Mouse (Mus musculus) v-Abl transformed pro-B cells (cell line): ENCODE measurements around the gene Pkd2.
"Not testable (repeated sequence)": the region's sequence is repeated elsewhere in the genome, so short reads cannot be mapped to it uniquely, and the experiment has no call there.

Experiments used
- in situ Hi-C, 2 experiments: fragments of 400-800 bp; cut with MboI; formaldehyde crosslinking; loops; one replicate each; pipeline ENCODE4 v1.15.1; 2025; ENCODE audit not compliant: unreplicated experiment in 2 of 2

Gene Pkd2

DNA sequence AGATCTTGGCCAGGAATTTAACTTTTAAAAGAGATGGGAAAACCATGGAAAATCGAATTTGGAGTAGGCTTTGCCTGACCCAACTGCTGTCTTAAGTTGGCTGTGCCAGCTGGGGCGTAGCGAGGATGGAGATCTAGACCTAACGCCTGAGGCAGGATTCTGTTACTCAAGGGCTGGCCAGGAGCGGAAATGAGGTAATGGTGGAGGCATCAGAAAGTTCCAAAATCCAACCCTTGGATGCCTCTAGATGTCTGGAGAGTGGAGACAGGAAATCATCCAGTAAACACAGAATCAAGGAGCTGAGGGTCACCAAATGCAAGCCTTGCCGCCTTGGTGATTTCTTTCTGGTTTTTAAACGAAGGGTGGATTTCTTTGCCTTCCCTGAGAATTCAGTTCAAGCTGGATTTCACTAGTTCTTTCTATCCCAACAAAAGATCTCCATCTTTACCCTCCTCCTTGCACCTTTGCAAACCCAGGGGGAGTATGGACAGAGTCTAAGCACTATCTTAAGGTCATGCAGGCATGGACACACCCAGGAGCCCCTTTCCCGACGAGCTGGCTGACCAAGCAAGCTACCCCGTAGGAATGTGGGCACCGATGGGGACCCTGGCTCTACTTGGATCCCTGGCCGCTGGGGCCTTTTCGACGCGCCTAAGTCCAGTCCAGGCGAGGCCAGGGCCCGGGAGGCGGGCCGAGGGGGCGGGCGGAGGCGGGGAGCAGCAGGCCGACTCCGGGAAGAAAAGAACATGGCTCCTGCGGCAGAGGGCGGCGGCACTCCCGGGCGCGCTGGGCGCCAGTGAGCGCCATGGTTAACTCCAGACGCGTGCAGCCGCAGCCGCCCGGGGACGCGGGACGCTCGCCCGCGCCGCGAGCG, at the start of gene Pkd2:
TSS of gene Pkd2 (plus strand) at position 619 of the 874 bp plus-strand sequence.
- in situ Hi-C loops: no loop called here

DNA sequence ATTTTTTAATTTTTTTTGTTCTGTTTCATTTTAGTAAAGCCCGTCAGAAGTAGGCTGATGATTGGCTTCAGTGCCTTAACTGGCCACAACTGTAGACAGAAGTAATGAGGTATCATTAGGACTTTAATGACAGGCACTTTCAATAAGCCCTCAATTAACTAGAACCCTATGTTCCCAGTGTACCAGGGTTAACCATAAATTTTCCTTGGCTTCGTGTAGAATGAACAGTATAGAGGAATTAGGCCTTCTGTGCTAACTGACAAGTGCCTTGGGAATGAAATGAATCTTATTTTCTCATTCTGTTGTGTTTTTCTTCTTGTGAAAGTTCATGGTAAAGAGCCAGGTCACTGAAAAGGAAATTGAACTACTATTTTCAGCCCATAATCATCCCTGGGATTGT, 43.3 kb upstream of the Pkd2 start:
- in situ Hi-C loops: no loop called here

DNA sequence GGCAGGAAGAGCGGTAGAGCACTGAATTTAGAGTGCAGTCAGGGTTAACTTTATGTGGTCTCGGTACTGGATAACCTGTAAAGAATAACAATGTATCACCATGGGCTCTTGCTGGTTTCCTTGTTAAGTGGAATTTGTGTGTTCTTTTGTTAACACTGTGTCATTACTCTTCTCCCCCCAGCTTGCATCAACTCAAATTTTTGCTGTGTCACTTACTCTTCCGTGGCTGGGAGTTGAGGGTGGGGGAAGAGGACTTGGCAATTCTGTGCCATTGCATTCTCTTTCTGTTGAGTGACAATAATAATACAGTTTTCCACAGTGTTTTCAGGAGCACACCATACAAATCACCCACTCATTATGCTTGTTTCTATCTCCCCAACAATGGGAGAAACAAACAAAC, 42.2 kb upstream of the Pkd2 start:
- in situ Hi-C loops: no loop called here

DNA sequence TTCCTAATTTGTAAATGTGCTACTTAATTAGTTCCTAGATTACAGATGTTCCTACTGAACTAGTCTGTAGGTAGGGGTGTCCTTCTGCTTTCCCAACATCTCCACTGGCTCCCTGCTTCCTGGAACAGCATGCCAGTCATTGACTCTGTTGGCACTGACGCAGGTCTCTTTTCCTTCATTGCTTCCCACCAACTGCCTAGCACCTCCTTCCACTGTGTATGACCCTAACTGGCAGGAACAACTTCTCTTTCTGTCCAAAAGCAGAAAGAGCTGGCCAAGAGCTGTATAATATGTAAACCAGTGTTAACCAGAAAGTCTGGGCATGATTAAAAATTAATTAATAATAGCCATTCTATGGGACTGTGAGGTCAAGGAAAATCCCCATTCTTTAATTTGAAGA, 41.5 kb upstream of the Pkd2 start:
- in situ Hi-C loops: no loop called here

DNA sequence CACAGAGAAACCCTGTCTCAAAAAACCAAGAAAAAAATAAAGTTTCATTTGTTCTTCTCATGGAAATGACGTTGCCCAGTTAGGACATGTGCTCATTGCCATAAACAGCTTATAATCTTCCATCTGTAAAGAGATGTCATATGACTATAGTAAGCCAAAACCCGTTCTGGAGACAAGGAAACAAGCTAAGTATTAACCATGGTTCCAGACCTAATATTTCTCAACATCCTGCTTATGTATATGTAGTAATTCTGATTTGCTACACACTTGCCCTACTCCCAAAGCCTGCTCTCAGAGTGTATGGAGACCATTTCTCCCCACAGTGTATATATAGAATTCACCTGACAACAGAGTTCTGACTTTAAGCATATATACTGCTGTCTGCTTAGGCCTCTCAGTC, 37.2 kb upstream of the Pkd2 start:
- in situ Hi-C loops: no loop called here

DNA sequence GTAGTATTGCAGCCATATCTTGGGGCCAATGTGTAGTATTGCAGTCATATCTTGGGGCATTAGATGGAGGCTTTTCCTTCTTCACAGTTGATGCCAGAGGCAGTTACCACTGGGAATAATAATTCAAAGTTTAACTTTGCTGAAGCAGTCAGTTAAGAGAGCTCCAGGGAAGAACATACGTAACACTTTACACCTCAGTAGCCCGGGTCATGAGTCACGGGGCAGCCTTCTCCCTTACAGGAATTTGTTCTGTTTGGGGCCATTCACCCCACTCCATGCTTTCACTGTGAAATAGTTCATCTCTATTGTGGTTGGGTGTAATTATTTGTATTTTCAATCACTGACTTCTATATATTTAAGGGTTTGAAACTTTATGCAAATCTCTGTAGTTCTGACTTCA, 35.4 kb upstream of the Pkd2 start:
- in situ Hi-C loops: no loop called here

DNA sequence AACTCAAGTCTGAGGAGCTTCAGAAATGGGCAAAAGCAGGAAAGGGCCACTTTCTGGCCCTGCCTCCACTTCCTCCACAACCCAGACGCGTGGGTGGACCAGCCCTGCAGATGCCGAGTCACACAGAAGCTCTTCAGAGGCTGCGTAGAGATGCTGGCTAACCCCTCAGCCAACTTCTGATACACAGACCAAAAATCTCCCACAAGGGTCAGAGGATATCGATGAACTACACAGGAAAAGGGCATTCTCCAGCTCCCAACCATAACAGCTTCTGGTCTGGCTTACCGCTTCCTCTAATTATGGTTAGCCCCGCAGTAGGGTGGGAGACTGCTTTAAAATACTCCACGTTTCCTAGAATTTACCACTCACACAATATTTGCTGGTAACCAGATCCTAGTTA, 33.3 kb upstream of the Pkd2 start:
- in situ Hi-C loops: no loop called here

DNA sequence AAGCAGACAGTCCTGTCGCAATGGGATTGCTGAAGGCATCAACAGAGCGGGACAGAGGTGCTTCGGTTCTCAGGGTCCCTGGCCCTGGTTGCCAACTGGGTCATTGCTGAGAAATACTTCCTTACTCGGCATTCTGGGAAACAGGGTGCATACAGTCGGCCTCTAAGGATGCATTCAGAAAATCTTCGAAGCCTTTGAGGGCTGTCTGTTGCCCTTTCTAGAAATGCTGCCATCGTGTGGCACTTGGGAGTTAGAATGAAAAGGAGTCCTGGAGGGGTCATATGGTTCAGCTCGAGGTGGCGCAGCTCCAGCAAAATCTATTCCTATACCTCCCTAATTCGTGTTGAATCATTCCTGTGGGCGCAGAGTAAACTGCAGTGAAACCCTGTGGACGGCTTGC, 26.4 kb upstream of the Pkd2 start:
- in situ Hi-C loops: no loop called here

DNA sequence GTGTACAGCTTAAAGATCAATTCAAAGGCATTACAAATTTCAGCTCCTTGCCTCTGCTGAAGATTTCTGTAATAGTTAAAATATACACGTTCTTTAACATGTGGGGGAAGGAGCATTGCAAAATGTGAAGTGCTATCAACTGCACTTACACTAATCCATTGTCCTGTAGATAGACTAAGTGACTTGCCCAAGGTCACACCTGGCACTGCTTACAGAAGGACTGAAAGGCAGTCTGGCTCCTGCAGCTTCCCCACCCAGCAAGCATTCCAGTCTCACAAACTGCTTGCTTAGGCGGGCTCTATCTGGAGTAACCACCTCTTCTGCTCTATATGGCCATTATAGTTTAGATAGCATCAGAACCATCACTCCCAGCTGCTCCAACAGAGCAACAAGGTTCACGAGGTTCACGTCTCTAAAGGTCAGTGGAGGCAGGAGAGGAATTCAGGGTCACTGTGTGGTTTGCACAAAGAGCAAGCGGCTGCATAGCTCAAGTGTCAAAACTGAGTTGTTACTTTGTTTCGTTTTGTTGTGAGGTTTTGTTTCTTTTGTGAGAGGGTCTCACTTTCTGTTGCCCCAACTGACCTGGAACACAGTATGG, 25.2 kb upstream of the Pkd2 start:
- in situ Hi-C loops: no loop called here

DNA sequence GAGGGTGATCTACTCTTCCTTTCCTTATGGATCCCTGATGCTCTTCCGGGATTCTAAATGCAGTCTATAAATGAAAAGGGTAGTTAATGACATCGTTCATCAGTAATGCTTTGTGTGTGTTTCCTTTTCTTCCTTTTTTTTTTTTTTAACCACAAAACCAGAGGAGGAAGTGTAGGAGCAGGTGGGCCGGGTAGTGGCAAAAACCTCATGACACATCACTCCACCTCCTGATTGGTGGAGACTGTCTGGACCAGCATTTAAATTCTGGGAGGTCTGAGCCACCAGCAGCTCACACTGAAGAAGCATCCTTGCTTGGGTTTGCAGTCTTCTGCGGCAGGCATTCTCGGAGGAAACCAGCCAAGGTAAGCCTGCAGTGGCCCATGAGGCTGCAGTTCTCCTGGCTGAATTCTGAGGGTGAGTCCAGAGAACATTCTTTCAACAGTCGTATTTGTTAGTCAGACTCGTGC, 24.4 kb upstream of the Pkd2 start, which contains the start of gene Spp1:
TSS of gene Spp1 (plus strand) at position 284 of the 467 bp plus-strand sequence.
- in situ Hi-C loops: no loop called here

DNA sequence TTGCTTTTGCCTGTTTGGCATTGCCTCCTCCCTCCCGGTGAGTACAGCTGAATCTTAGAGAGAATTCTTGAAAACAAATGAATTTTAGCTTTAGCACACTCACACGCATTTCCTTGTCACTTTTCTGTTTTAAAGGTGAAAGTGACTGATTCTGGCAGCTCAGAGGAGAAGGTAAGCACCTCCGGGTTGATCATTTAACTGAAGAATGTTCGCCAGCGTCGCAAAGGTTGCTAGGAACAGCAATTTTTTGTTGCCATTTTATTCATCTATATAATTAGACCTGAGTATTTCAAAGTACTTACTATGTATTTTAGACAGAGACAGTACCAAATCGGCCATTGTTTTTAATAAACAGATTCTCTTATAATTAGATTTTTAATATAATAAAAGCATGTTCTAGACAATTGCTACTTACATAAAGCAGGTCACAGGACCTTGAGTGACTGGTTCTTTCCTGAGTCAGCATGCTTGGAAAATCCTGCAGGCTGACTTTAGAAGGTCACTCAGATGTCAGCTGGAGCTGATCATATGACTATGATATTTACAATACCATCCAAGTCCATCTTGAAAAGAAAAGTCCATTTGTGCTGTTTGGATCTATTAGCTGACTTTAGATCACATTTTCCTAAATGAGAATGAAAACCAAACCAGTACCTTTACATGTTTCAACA, 22.7 kb upstream of the Pkd2 start:
- in situ Hi-C loops: no loop called here

DNA sequence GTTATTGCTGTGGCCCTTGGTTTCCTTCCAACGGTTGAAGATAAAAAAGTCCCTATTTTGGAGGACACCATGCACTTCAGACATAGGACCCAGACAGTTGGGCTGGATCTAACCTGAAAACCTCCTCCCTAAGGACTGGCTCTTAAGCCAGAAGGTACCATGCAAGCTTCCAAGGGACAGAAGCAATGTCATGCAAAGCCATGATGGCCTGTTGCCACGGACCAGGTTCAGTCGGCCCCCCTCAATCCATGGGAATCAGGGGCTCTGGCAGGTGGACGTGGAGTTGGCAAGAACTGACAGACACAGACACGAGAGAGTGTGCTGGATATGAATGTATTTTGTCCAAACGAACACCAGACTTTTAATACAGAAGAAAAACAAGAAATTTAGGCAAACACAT, 16.9 kb upstream of the Pkd2 start:
- in situ Hi-C loops: no loop called here

DNA sequence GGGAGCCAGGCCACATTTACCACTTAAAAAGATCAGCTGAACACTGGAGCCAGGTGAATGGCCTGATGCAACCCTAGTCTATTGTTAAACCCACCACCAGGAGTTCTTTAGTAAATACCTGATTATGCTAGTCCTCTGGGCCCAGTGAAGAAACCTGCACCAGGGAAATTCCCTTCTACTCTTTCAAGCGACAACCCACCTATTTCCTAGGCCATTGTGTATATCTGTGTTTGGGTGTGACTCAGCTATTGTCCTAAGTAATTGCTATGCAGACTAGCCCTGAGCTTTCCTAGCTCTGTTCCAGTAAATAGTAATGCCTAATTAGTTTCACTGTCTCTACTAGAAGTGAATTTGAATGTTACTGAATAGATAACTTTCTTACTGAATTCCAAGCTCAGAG, 16.4 kb upstream of the Pkd2 start:
- in situ Hi-C loops: no loop called here

DNA sequence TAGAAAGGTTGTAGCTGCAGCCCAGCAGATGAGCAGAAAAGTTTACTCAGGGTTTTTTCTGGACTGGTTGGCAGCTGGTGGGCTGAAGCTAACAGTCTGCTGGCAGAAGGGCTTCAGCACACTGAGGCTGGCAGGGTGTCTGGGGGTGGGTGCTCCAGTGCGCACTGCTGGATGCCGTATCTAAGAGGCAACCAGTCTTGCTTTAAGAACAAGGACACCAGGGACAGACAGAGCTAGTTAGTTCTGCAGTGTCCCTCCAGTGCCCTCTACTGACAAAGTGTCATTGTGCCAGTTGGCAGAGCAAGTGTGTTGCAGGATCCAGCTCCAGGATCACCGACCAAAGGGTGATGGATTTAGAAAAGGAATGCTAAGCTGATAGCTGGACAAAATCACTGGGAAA, 13.1 kb upstream of the Pkd2 start:
- in situ Hi-C loops: no loop called here

DNA sequence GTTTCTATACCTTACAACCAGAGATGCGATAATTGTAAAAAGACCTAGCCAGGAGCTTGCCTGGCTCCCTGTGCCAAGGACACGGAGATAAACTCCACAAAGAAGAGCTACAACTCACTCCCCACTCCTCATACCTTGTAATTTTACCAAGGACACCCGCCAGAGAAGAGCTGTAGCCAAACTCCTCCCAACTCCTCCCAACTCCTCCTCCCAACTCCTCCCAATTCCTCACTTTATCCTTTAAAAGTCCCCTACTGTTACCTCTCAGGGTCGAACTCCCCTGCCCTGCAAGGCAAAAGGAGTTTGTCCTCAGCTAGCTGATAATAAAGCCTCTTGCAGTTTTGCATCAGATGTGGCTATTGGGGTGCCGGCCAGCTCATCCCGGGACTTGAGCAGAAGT, 10.9 kb upstream of the Pkd2 start:
- in situ Hi-C loops: not testable (repeated sequence)

DNA sequence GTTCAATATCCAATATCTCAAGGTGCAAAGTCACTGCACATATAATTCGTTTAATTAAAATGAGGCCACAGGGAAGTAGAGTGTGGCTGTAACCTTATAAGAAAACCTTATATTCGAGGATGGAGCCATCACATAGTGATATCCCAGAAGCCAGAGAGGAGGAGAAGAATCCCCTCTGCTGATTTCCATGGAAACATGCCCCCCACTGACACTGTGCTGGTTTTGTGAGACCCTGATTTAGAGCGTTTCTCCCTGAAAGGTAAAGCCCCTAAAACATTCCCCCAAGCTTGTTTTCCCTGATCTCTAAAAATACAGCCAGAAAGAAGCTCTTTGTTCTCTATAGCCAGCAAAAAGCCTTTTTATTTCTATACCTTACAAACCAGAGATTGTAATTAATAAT, 9.8 kb upstream of the Pkd2 start:
- in situ Hi-C loops: no loop called here

DNA sequence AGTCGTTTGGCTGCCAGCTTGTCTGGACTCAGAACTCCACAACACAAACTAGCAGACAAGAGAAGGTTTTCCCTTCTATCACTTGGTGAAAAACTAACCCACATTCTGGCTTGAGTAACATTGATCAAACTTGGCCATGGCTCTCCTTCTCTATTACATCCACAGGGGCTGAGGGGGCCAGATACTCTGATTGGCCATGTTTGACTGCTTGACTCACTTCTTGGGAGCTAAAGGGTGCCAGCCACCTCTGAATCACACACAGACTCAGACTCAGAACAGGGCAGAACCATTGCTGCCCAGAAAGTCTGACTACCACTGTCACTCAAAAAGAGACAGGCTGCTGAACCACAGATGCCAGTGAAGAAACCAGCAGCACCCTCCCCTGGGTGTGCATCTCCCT, 6.2 kb upstream of the Pkd2 start:
- in situ Hi-C loops: no loop called here

DNA sequence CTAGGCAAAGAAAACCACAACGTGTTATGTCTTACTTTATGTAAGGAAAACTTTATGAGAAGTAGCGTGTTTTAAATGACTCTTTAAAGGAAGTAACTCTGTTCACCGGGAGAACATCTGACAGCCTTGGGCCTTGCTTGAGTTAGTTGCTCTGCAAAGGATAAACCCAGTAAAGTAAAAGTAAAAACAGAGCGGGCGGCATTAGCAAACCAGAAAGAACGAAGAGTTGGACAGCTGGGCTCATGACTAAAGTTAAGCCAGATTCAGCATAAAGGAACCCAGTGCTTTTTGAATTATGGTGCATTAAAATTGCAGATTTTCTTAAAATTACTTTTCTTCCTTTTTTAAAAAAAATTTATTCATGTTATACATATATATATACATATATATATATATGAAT, 4.7 kb upstream of the Pkd2 start:
- in situ Hi-C loops: no loop called here

DNA sequence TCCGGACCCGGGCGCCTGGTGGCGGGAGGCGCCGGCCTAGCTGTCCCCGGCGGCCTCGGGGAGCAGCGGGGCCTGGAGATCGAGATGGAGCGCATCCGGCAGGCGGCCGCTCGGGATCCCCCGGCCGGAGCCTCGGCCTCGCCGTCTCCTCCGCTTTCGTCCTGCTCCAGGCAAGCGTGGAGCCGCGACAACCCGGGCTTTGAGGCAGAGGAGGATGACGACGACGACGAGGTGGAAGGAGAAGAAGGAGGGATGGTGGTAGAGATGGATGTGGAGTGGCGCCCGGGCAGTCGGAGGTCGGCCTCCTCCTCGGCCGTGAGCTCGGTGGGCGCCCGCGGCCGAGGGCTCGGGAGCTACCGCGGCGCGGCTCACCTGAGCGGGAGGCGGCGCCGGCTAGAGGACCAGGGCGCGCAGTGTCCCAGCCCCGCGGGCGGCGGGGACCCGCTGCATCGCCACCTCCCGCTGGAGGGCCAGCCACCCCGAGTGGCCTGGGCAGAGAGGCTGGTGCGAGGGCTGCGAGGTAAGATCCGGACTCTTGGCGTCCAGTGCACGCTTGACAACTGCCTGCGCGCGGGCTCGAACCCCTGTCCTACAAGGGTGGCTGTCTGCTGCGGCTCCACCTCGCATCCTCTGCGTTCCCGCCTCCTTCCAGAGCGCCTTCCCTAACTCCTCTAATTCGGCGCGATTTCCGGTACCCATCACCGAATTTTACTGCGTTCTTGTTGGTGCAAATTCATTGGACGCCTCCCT, 631 bp downstream of the Pkd2 start:
- in situ Hi-C loops: no loop called here

DNA sequence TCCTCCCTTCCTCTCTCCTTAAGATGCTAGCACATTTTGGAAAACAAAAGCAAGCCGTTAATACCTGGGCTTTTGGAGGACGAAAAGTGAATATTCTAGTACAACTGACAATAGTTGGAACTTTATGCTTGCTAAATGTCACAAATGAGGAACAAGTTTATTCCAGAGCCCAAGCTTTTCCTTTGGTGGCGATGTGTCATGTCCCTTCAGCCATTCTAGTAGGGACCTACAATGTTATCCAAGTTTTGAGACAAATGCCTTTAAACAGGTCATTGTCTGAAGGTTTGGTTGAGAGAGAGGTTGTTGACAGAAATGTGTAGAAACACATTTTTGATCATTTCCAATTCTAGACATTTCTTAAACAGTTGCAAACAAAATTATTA, 1.2 kb downstream of the Pkd2 start:
- in situ Hi-C loops: no loop called here

DNA sequence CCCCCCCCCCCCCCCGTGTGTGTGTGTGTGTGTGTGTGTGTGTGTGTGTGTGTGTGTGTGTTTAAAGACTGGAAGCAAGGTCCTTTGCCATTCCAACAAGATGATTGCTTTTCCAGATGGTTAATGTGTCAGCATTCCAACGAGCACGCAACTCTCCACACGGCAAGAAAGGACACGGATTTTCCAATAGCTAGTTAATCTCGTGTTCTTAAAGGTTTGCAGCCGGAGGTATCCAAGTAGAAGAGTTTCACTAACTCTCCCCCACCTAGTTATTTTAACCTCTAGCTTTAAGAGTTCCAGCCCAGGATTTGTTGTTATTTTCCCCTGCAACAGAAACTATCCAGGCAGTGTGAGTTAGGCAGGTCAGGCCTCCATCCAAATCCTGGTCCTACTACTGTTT, 1.6 kb downstream of the Pkd2 start:
- in situ Hi-C loops: no loop called here
